Mouse (Mus musculus) embryonic facial prominence, embryonic 11.5 days (tissue): Measurements from ENCODE around the gene N4bp2. TPM values are rescaled to one million over a fixed set of nuclear protein-coding genes. Genes with fewer than 3 reads are reported as not detected.

Experiments
- ATAC-seq: fragments of 200-750 bp; cut with Nextera tagmentation; replicated peaks from 2 replicates; pipeline ENCODE4 v1.8.0; 2017; ENCODE audit warnings: low read depth; ENCODE audit not compliant: insufficient number of reproducible peaks, low FRiP score, low TSS enrichment
- DNase-seq: peaks from one replicate; pipeline ENCODE4 v3.0.0-alpha.2; 2015; ENCODE audit warnings: low spot score
- H3K27ac ChIP-seq: fragments of 300-500 bp; sonication (generic); replicated peaks from 2 replicates; pipeline ENCODE4 v1.5.1; 2014; ENCODE audit warnings: mild to moderate bottlenecking, low read depth, low read length, control low read depth
- H3K27me3 ChIP-seq: fragments of 300-500 bp; sonication (generic); 2 replicates; pipeline ENCODE4 v1.6.1; 2014; ENCODE audit warnings: mild to moderate bottlenecking, low read length, moderate library complexity, mixed read lengths; ENCODE audit not compliant: control insufficient read depth, insufficient read depth
- H3K36me3 ChIP-seq: fragments of 300-500 bp; sonication (generic); replicated peaks from 2 replicates; pipeline ENCODE4 v1.6.1; 2014; ENCODE audit warnings: low read depth, mild to moderate bottlenecking, low read length, moderate library complexity, mixed read lengths; ENCODE audit not compliant: control insufficient read depth, insufficient read depth
- H3K4me1 ChIP-seq: fragments of 300-500 bp; sonication (generic); 2 replicates; pipeline ENCODE4 v1.6.1; 2014; ENCODE audit warnings: low read length, mixed read lengths; ENCODE audit not compliant: control insufficient read depth, insufficient read depth
- H3K4me2 ChIP-seq: fragments of 300-500 bp; sonication (generic); 2 replicates; pipeline ENCODE4 v1.6.1; 2014; ENCODE audit warnings: low read depth, mild to moderate bottlenecking, control low read depth, low read length, moderate library complexity
- H3K4me3 ChIP-seq: fragments of 300-500 bp; sonication (generic); 2 replicates; pipeline ENCODE4 v1.5.1; 2014; ENCODE audit warnings: low read depth, low read length, control low read depth
- H3K9ac ChIP-seq: fragments of 300-500 bp; sonication (generic); replicated peaks from 2 replicates; pipeline ENCODE4 v1.6.1; 2014; ENCODE audit warnings: mild to moderate bottlenecking, control low read depth, low read length
- H3K9me3 ChIP-seq: fragments of 300-500 bp; sonication (generic); replicated peaks from 2 replicates; pipeline ENCODE4 v1.6.1; 2016; ENCODE audit warnings: mild to moderate bottlenecking, low read length, inconsistent platforms, mixed read lengths; ENCODE audit not compliant: control insufficient read depth
- WGBS: fragments of 180-500 bp; shearing (Covaris S2); extraction: QIAGEN DNeasy Blood & Tissue Kit; methylation state at CpG from one replicate; pipeline ENCODE4 v1.1.7; 2014; 5-methylcytosine and 5-hydroxymethylcytosine counted together
- polyA plus RNA-seq: library from polyadenylated mRNA; unstranded; fragments of >200 nt; fragmentation: Nextera tagmentation; extraction: Ambion mirVana; gene quantifications from 2 replicates; pipeline ENCODE4 v1.2.1, GENCODE M21; 2014

N4bp2 gene
- polyA plus RNA-seq, 1 experiment from 2014 or later: 50.7 TPM

DNA sequence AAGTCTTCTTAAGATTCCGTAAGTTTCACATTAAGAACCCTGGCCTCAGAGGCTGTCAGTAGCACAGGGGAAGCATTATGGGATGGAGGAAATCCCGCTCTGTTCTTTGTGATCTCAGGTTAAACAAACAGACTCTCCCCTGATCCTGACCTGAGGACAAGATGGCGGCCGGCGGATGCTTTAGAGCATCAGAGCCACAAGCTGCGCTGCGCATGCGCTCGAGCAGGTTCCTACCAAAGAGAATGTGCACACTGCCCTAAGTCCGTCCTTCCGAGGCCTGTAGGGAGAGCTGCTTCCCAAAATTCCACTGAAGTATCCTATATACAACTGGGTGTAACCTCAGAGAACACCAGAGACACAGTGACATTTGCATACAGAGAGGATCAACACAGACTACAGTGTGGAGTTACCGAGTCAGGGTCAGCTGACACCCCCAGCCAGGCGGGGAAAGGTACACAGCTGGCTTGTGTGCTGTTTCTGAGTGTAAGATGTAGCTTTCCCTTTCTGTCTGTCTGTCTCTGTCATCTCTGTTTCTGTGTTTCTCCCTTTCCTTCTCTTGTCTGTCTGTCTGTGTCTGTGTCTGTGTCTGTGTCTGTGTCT is 108.1 kb downstream of the N4bp2 start:
- Histone ChIP-seq H3K27ac (no peak overlapping the region), H3K4me2 (no peak overlapping the region), H3K9ac (no peak overlapping the region), H3K9me3 (no peaks in the 10 kb centered on the region), H3K4me1 (no peaks in the 10 kb centered on the region), H3K36me3 (no peaks in the 10 kb centered on the region), H3K27me3 (no peaks in the 10 kb centered on the region), H3K4me3 (no peak overlapping the region)
- ATAC-seq (no peak), DNase-seq (no peak)
- 82% methylated on average over 13 of the region's 13 CpGs for WGBS

- DNase-seq: no peak
- no peak overlapping the region for H3K27ac ChIP-seq
- H3K4me2 ChIP-seq: no peak overlapping the region
- H3K9ac ChIP-seq: no peak overlapping the region
- no peaks in the 10 kb centered on the region for H3K4me1 ChIP-seq
- no peak for ATAC-seq
- no peaks in the 10 kb centered on the region for H3K9me3 ChIP-seq
- no peaks in the 10 kb centered on the region for H3K36me3 ChIP-seq
- 77% methylated on average over 4 of the region's 4 CpGs for WGBS
- H3K27me3 ChIP-seq: no peaks in the 10 kb centered on the region
- H3K4me3 ChIP-seq: no peak overlapping the region
These were observed 109.9 kb downstream of the N4bp2 start for GRCm38 (mm10) chr5:65873212-65873611.

GRCm38 (mm10) chr5:65875269-65875668 is 111.9 kb downstream of the N4bp2 start:
- ATAC-seq (no peak), DNase-seq (no peak)
- H3K27me3 ChIP-seq: no peaks in the 10 kb centered on the region
- no peak overlapping the region for H3K4me3 ChIP-seq
- WGBS: 88% methylated on average over 7 of the region's 7 CpGs
- H3K4me2 ChIP-seq: no peak overlapping the region
- no peak overlapping the region for H3K9ac ChIP-seq
- no peaks in the 10 kb centered on the region for H3K4me1 ChIP-seq
- no peaks in the 10 kb centered on the region for H3K36me3 ChIP-seq
- H3K9me3 ChIP-seq: no peaks in the 10 kb centered on the region
- H3K27ac ChIP-seq: no peak overlapping the region

DNA sequence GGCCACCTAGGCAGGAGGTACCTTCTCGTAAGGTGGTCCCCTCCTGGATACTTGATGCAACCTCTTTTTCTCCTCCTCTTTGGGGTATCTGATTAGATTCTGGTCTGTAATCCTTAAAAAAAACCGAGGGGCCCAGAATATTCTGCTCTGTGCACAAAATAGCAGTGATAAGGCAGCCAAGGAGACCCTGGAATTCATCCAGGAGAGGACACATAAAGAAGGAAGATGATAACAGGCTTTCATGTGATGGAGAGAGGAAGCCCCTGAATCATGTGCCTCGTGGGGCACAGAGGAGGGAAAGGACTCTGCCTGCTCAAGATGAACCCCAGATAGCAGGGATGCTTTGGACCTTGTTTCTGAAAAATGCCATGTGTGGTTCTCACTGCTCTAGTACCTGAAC is 115.0 kb downstream of the N4bp2 start:
- no peak overlapping the region for H3K4me3 ChIP-seq
- DNase-seq (no peak), ATAC-seq (no peak)
- no peaks in the 10 kb centered on the region for H3K36me3 ChIP-seq
- no peaks in the 10 kb centered on the region for H3K9me3 ChIP-seq
- no peaks in the 10 kb centered on the region for H3K27me3 ChIP-seq
- 69% methylated on average over 3 of the region's 3 CpGs for WGBS
- H3K4me1 ChIP-seq: no peaks in the 10 kb centered on the region
- no peak overlapping the region for H3K27ac ChIP-seq
- no peak overlapping the region for H3K4me2 ChIP-seq
- no peak overlapping the region for H3K9ac ChIP-seq

Other genes starting within 250 kb of the N4bp2 start
- gene Smim14, start 226.3 kb upstream of the N4bp2 start, polyA plus RNA-seq: 77.6 and 82.5 TPM in 2 replicates
- 164 and 170 TPM in 2 replicates for gene Ube2k, start 226.3 kb upstream of the N4bp2 start, polyA plus RNA-seq
- 110 and 129 TPM in 2 replicates for gene Pds5a, start 65.2 kb upstream of the N4bp2 start, polyA plus RNA-seq
- gene Rhoh, start 97.7 kb downstream of the N4bp2 start, polyA plus RNA-seq: 0.15 and 0.25 TPM in 2 replicates
- 0.65 and 0.82 TPM in 2 replicates for gene Chrna9, start 171.4 kb downstream of the N4bp2 start, polyA plus RNA-seq
- not detected in 2 replicates for gene 9130230L23Rik, start 240.8 kb downstream of the N4bp2 start, polyA plus RNA-seq